Mouse (Mus musculus) granulocyte monocyte progenitor cell, adult 5-6 weeks (primary cell): ENCODE data around the gene Macf1. TPM values are rescaled to one million over a fixed set of nuclear protein-coding genes. Genes with fewer than 3 reads are reported as not detected.

ENCODE experiments used
- ATAC-seq: replicated peaks from 2 replicates; pipeline ENCODE4 v1.8.0; 2016; ENCODE audit warnings: mild to moderate bottlenecking, moderate TSS enrichment, inconsistent platforms; ENCODE audit not compliant: poor library complexity, severe bottlenecking
- total RNA-seq, 2 experiments: library from RNA; stranded (forward) in 1 of 2; stranded (reverse) in 1 of 2; fragments of 200-712, 200-1000 nt in 1 of 2; fragments of >200 nt in 1 of 2; fragmentation: Nextera tagmentation in 1 of 2; gene quantifications; 2 replicates each; pipeline ENCODE4 v1.2.3; 2014 to 2017

The Macf1 gene
- total RNA-seq, 2 experiments from 2014 or later: 129 to 162 TPM

- ATAC-seq: no peak
Measured at GRCm38 (mm10) chr4:123605309-123605708, 78.9 kb downstream of the Macf1 start.

GRCm38 (mm10) chr4:123602700-123603261, 81.4 kb downstream of the Macf1 start:
- ATAC-seq: no peak

- no peak for ATAC-seq
Measured at GRCm38 (mm10) chr4:123601036-123601435, 83.1 kb downstream of the Macf1 start.

DNA sequence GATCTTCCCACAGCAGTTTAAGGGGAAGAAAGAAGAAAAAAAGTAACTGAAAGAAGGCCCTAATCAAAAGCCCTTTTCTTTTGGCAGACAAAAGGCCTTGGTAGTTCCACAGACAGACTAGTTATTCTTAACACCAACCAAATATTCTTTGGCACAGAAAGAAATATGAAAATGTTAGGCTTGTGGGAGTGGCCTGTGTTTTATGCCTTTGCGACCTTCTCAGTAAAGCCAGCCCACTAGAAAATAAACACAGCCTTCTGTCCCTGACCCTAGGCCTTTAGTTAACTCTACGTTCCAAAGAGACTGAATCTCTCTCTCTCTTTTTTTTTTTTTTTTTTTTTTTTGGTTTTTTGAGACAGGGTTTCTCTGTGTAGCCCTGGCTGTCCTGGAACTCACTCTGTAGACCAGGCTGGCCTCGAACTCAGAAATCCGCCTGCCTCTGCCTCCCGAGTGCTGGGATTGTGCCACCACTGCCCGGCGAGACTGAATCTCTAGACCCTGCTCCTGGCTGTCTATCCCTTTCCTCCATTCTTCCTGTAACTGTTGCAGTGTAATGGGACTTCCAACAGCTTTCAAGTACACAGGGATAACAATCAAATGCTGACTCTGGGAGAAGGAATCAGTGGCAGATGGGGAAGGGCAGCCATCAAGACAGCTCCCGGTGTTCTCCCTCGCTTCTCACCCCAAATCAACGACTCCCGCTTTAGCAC, 85.5 kb downstream of the Macf1 start:
- ATAC-seq: no peak

DNA sequence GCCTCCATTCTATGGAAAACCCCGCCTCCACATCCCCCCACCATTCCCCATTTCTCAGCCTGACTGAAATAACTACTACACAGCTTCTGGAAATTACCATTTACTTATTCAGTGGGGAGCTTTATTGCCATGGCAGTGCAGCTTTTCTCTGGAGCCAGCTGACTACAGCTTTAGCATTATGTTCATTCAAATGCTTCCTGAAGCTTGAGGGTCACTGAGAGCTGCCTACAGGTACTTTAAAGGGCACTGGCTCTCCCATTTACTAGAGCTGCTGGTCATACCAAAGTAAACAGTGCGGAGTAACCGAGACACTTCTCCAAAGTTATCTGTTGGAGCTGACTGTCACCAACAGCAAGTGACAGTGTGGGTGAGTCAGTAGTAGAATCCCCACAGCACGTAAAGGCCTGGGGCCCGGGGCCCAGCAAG, 89.8 kb downstream of the Macf1 start:
- ATAC-seq: no peak

DNA sequence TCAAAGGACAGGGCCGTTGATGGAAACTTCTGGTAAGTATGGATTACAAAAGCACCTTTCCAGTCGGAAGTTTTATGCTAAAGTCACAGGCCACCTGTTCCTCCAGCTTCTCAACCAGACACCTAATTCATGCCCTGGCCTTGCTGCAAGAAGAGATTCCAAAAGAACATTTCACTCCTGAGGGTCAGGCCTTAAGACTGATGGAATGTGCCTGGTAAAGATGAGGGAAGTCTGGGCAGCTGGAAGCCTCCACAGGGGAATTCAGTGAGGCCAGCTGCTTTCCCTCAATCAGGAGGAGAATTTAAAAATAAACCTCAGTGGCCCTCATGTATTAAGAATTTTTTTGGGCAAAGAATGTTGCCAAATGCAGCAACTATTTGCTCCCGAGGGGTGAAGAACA, 90.5 kb downstream of the Macf1 start:
- no peak for ATAC-seq

- no peak for ATAC-seq
Measured at GRCm38 (mm10) chr4:123592046-123592445, 92.1 kb downstream of the Macf1 start.

DNA sequence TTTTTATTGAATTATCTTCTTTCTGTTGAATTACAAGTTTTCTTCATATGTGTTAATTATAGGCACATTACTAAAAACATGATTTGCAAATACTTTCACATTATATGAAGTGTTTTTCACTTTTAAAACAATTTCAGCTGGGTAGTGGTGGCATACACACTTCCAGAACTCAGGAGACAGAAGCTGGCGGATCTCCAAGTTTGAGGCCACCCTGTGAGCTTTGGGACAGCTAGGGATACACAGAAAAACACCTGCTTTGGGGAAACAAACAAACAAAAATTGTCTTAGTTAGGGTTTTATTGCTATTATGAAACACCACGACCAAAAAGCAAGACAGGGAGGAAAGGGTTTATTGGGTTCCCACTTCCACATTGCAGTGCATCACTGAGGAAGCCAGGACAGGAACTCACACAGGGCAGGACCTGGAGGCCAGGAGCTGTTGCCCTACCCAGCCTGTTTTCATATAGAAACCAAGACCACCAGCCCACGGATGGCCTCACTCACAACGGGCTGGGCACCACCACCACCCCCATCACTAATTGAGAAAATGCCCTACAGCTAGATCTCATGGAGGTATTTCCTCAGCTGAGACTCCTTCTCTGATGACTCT, 93.0 kb downstream of the Macf1 start:
- ATAC-seq: peak; percentile 53

DNA sequence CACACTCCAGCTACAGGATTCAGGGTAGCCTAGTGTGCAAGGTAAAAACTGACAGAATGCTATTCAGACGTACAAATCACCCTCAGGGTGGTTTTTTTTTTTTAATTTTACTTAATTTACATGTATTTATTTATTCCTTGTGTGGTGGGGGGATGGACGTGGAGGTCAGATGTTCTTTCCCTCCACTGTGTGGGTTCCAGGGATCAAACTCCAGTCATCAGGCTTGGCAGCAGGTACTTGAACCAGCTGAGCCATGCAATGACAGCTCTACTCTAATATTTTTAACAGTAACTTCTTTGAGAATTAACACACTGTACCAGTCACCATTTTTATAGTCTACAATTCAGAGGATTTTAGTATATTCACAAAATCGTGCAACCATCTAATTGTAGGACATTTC, 94.7 kb downstream of the Macf1 start:
- no peak for ATAC-seq

GRCm38 (mm10) chr4:123588353-123589301, 95.5 kb downstream of the Macf1 start:
- ATAC-seq: peak; percentile 33; the same call in 1 of the 2 replicates

GRCm38 (mm10) chr4:123587616-123588015, 96.5 kb downstream of the Macf1 start:
- no peak for ATAC-seq

- ATAC-seq: no peak
Measured at GRCm38 (mm10) chr4:123584720-123585093, 99.5 kb downstream of the Macf1 start.

DNA sequence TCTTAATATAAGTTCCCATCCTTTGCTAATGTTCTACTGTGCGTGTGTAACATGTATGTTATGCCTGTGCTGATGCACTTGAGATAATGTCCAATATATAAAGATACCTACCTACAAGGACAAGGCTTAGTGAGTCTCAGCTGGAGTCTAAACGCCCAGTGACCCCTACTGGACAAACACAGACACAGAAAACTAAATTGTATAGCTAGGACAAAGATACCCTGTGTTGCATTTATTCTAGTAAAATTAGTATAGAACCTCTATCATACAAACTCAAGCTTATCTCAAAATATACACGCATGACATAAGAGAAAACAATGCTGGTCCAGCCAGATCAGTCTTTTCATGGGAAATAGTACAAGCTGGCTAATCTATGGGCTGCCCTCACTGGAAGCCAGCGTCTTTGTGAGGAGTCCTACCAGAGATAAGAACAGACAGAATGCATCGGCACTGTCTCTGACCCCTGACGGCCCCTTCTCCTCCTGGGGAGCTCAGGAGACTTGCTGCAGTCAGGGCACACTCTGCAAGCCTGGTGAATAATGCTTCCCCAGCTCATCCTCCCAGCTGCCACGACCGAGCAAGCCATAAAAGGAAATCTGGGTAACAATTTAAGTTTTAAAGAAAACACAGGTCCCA, 100.0 kb downstream of the Macf1 start:
- peak; percentile 67 for ATAC-seq

GRCm38 (mm10) chr4:123577469-123578088, 106.6 kb downstream of the Macf1 start:
- ATAC-seq: no peak

GRCm38 (mm10) chr4:123572434-123573336, 111.5 kb downstream of the Macf1 start:
- peak; percentile 29 for ATAC-seq

DNA sequence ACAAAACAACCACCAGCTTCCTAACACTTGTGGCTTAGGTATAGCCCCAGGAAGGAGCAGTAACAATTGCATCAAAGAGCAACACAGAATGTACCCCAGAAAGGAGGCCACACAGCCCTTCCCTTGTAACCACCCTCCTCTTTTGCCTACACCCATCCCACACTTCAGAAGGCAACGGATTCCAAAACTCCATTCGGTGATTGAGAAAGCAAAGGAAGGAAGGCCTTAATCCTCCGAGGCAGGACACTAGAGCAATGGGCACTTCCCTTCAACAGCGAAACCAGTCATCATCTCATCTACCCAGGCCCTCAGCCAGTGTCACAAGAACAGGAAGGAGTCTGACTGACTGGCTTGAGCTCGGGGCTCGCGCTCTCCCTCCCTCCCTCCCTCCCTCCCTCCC, 112.3 kb downstream of the Macf1 start:
- ATAC-seq: peak; percentile 94

GRCm38 (mm10) chr4:123565291-123565861, 118.8 kb downstream of the Macf1 start:
- ATAC-seq: no peak

- peak; percentile 80 for ATAC-seq
Measured at GRCm38 (mm10) chr4:123564051-123564791, 119.9 kb downstream of the Macf1 start.
